Mouse (Mus musculus) forebrain, embryonic 15.5 days (tissue): Measurements from ENCODE around the gene Cfap65. TPM values are rescaled to one million over a fixed set of nuclear protein-coding genes. Genes with fewer than 3 reads are reported as not detected.

Source experiments
- ATAC-seq: fragments of 200-750 bp; cut with Nextera tagmentation; replicated peaks from 2 replicates; pipeline ENCODE4 v1.8.0; 2017; ENCODE audit warnings: mild to moderate bottlenecking, moderate TSS enrichment, moderate library complexity
- H3K27ac ChIP-seq: fragments of 300-500 bp; sonication (generic); replicated peaks from 2 replicates; pipeline ENCODE4 v1.5.1; 2015; ENCODE audit warnings: mild to moderate bottlenecking, inconsistent platforms
- H3K27me3 ChIP-seq: fragments of 300-500 bp; sonication (generic); 2 replicates; pipeline ENCODE4 v1.6.1; 2015; ENCODE audit warnings: inconsistent platforms
- H3K36me3 ChIP-seq: fragments of 300-500 bp; sonication (generic); 2 replicates; pipeline ENCODE4 v1.6.1; 2015; ENCODE audit warnings: mild to moderate bottlenecking, inconsistent platforms
- H3K4me1 ChIP-seq: fragments of 300-500 bp; sonication (generic); 2 replicates; pipeline ENCODE4 v1.6.1; 2015; ENCODE audit warnings: inconsistent platforms
- H3K4me2 ChIP-seq: fragments of 300-500 bp; sonication (generic); replicated peaks from 2 replicates; pipeline ENCODE4 v1.6.1; 2015; ENCODE audit warnings: mild to moderate bottlenecking, inconsistent platforms
- H3K4me3 ChIP-seq: fragments of 300-500 bp; sonication (generic); 2 replicates; pipeline ENCODE4 v1.5.1; 2015; ENCODE audit warnings: mild to moderate bottlenecking, inconsistent platforms
- H3K9ac ChIP-seq: fragments of 300-500 bp; sonication (generic); replicated peaks from 2 replicates; pipeline ENCODE4 v1.6.1; 2015; ENCODE audit warnings: mild to moderate bottlenecking, inconsistent platforms
- H3K9me3 ChIP-seq: fragments of 300-500 bp; sonication (generic); 2 replicates; pipeline ENCODE4 v1.6.1; 2016; ENCODE audit warnings: inconsistent platforms
- WGBS: fragments of 180-500 bp; shearing (Covaris S2); methylation state at CpG from one replicate; pipeline ENCODE4 v1.1.7; 2015; ENCODE audit warnings: mixed read lengths; 5-methylcytosine and 5-hydroxymethylcytosine counted together
- polyA plus RNA-seq: library from polyadenylated mRNA; unstranded; fragments of >200 nt; fragmentation: Nextera tagmentation; extraction: Ambion mirVana; gene quantifications from 2 replicates; pipeline ENCODE4 v1.2.1, GENCODE M21; 2015

Cfap65 gene
- polyA plus RNA-seq, 1 experiment from 2014 or later = 0.67 TPM

DNA sequence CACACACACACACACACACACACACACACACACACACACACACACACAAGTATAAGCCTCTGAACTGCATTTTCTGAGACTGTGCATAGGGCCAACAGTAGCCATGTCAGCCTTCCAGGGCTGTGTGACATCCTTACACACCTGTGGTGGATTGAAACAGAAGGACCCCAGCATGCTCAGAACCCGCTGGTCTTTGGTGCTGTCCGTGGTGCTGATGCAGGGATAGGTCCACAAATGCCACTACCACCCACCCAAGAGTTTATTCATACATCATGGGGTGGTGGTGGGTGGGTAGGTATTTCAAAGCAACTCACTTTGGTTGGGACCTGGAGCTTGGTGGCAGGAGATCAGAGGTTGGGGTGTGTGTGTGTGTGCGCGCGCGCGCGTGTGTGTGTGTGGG is 43.9 kb downstream of the Cfap65 start:
- no peak overlapping the region for H3K9ac ChIP-seq
- peaks cover 92% of the 10 kb centered on the region for H3K27me3 ChIP-seq
- H3K4me3 ChIP-seq = no peak overlapping the region
- ATAC-seq = no peak
- no peaks in the 10 kb centered on the region for H3K9me3 ChIP-seq
- H3K36me3 ChIP-seq = no peaks in the 10 kb centered on the region
- WGBS = 2% methylated on average over 2 of the region's 8 CpGs
- peaks cover 14% of the 10 kb centered on the region for H3K4me1 ChIP-seq
- no peak overlapping the region for H3K27ac ChIP-seq
- H3K4me2 ChIP-seq = no peak overlapping the region

DNA sequence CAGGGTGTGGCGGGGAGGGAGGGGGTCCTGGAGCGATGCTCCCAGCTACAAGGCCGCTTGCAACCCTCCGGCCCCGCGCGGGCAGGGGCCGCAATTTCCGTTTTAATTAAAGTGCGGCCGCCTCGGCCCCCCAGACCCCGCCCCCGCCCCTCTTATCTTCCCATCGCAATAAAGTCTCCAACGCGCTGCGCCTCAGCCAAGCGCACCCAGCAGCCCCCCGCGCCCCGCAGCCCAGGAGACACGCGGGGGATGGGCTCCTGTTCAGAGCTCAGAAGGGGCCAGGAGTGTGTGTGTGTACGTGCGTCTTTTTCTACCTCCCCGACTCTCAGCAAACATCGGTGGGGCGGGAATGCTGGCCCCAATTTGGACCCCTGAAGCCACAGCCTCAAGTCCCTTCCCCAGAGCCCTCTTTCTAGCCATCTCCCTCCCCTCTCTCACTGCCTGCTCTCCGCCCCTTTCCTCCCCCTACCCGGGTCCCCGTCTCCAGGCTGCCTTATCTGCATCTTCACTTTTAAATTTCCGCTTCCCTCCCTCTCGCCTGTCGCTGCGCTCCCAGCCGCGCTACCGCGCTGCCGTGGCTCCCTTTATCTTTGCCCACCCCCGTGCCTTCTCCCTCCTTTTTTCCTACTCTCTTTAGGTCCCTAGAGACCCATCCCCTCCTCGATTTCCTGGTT is 49.9 kb downstream of the Cfap65 start, which contains the start of gene Fev:
Gene Fev, minus strand, starts transcription at position 51 of the 674 bp plus-strand sequence.
- WGBS = under 1% methylated on average over 43 of the region's 43 CpGs
- Histone ChIP-seq H3K36me3 (no peaks in the 10 kb centered on the region), H3K27ac (no peak within 1 kb of the TSS), H3K27me3 (peaks cover 93% of the 10 kb centered on the region), H3K4me2 (peak within 1 kb of the TSS; percentile 32), H3K4me3 (peak within 1 kb of the TSS; percentile 20), H3K9me3 (no peaks in the 10 kb centered on the region), H3K4me1 (peaks cover 35% of the 10 kb centered on the region), H3K9ac (no peak within 1 kb of the TSS)
- no peak for ATAC-seq

DNA sequence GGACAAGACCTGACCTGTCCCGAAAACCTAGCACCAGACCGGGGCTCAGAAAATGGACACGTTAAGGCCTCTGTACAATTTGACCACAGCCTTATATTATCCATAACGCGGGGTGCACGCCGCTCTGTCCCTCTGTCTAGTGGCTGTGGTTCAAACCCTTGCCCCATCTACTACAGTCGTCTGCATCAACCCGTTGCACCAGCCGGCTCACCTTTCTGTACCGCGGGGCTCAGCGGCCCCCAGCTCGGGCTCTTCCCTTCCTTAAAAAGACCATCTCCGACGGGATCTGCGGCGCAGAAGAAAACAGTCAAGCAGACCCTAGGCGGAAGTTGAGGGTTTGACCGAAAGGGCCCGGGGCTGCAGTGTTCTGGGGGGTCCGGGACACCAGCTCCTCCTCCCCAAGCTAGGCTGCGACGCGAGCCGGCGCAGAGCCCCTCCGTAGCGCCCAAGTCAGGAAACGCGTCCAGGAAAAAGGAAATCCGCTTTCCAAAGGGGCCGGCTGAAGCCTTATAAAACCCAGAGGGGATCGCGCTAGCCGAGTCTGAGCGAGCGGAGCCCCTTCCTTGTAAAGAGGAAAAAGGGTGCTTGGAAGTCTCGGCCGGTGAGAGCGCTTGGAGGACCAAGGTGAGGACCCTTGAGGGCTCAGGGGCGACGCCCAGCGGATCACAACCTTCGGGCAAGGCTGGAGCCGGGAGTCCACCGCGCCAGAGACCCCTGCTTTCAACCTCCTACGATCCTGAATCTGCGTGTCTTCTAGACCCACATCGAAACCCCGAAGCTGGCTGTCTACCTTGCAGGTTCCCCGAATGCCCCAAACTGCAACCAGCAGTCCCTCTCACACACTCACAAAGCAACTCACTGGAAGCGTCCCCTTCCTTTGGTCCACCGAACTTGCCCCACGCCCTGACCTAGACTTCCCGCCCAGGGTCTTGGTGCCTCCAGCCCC is 50.9 kb downstream of the Cfap65 start:
- Histone ChIP-seq H3K27me3 (peaks cover 90% of the 10 kb centered on the region), H3K36me3 (no peaks in the 10 kb centered on the region), H3K4me1 (peaks cover 35% of the 10 kb centered on the region), H3K9ac (no peak overlapping the region), H3K4me2 (peak overlapping the region; percentile 32), H3K9me3 (no peaks in the 10 kb centered on the region), H3K27ac (no peak overlapping the region), H3K4me3 (peak overlapping the region; percentile 20)
- ATAC-seq = no peak
- under 1% methylated on average over 57 of the region's 57 CpGs for WGBS

DNA sequence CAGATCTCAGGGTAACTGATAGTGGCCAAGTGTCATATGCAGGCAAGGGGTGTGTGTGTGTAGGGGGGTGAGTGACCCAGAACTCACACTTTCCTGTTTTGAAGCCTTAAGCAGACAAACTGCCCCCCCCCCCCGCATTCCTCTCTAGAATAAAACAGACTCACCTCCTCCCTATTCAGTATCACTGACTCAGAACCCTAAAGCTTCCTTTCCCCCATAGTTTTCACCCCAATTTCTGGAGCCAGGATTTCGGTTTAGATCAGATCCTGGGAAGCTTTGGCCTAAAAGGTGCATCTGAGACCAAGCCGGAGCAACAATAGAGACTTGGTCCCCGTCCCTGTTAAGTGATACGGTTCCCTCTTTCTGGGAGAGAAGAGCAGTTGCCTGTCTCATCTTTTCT is 52.0 kb downstream of the Cfap65 start:
- ATAC-seq = no peak
- Histone ChIP-seq H3K27ac (no peak overlapping the region), H3K4me1 (peaks cover 35% of the 10 kb centered on the region), H3K9ac (no peak overlapping the region), H3K27me3 (peaks cover 91% of the 10 kb centered on the region), H3K4me3 (no peak overlapping the region), H3K4me2 (no peak overlapping the region), H3K36me3 (no peaks in the 10 kb centered on the region), H3K9me3 (no peaks in the 10 kb centered on the region)
- WGBS = 3% methylated on average over 5 of the region's 5 CpGs

DNA sequence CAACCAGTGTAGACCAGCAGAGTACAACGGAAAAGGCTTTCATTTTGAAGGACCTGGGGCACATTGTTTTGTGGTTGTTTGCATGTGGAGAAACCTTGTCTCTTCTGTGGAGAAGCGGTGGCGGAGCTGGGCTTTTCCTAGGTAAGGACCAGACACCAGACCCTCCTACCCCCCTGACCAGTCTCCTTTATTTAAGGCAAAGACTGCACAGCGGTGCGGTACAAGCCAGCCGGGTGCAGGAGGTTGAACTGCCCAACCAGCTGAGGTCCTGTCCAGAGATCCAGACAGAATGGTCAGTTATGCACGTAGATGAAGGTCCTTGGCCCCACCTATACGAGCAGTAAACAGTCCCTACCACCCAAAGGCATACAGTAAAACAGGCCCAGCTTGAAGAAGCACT is 52.6 kb downstream of the Cfap65 start:
- 1% methylated on average over 8 of the region's 8 CpGs for WGBS
- peaks cover 92% of the 10 kb centered on the region for H3K27me3 ChIP-seq
- no peaks in the 10 kb centered on the region for H3K36me3 ChIP-seq
- no peak overlapping the region for H3K9ac ChIP-seq
- H3K4me3 ChIP-seq = no peak overlapping the region
- H3K9me3 ChIP-seq = no peaks in the 10 kb centered on the region
- no peak overlapping the region for H3K27ac ChIP-seq
- 0 out of 2 replicates have a peak overlapping the region, but pooled peaks have one; percentile 70 for H3K4me2 ChIP-seq
- ATAC-seq = no peak
- H3K4me1 ChIP-seq = peaks cover 35% of the 10 kb centered on the region

DNA sequence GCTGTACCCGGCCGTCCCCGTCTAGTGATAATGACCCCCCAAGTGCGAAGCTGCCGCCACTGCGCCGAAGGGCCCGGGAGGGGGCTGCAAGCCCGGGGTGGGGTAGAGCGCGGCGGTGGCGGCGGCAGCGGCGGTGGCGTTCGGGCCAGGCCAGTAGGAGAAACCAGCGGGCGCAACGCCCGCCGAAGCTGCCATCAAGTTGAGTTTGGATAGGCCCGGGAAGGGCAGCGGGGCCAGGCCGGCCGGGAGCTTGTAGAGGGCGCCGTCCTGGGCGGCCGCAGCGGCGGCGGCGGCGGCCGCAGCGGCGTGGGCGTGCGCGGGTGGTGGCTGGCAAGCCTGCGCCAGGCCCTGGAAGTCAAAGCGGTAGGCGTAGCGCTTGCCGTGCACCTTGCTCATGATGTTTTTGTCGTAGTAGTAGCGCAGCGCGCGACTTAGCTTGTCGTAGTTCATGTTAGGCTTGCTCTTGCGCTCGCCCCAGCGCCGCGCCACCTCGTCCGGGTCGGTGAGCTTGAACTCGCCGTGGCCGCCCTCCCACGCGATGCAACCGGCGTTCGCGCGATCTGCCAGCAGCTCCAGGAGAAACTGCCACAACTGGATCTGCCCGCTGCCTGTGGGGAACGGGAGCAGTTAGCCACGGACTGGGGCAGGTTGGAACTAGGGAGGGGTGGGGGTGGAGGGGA is 53.2 kb downstream of the Cfap65 start:
- peaks cover 86% of the 10 kb centered on the region for H3K27me3 ChIP-seq
- peak overlapping the region; percentile 18; the same call in 1 of the 2 replicates for H3K9ac ChIP-seq
- WGBS = under 1% methylated on average over 60 of the region's 74 CpGs
- peaks cover 35% of the 10 kb centered on the region for H3K4me1 ChIP-seq
- peak overlapping the region; percentile 37 for H3K4me3 ChIP-seq
- no peaks in the 10 kb centered on the region for H3K9me3 ChIP-seq
- no peaks in the 10 kb centered on the region for H3K36me3 ChIP-seq
- no peak overlapping the region for H3K27ac ChIP-seq
- H3K4me2 ChIP-seq = peak overlapping the region; percentile 70
- 0 out of 2 replicates have a peak, but pooled peaks have one; percentile 14 for ATAC-seq

DNA sequence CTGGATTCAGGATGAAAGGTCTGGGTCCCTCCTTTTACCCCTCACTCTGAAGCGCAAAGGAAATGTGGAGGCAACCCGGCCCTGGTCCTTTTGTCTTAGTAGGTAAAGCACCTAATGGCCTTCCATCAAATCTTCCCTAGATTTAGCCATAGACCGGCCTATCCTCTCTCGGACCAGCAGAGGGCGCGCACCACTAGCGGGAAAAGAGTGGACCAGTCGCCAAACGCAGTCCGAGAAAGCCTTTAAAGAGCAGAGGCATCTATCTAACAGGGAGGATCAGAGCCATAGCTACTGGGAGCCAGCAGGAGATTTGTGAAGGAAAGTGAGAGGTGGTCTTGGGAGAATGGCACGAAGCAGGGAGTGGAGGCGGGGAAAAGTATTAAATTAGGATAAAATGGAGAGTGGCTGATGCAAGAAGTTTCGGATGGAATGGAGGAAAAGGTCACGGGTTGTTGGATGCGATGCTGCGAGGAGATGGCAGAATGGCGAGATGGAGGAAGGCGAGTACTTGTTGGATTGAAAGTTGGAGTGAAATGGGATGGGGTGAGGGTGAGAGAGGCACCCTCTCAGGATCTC is 54.5 kb downstream of the Cfap65 start:
- 2% methylated on average over 18 of the region's 18 CpGs for WGBS
- H3K9ac ChIP-seq = no peak overlapping the region
- no peak overlapping the region for H3K4me2 ChIP-seq
- peaks cover 35% of the 10 kb centered on the region for H3K4me1 ChIP-seq
- H3K36me3 ChIP-seq = no peaks in the 10 kb centered on the region
- no peak overlapping the region for H3K4me3 ChIP-seq
- no peak overlapping the region for H3K27ac ChIP-seq
- H3K27me3 ChIP-seq = peaks cover 77% of the 10 kb centered on the region
- ATAC-seq = peak; percentile 62
- H3K9me3 ChIP-seq = no peaks in the 10 kb centered on the region

DNA sequence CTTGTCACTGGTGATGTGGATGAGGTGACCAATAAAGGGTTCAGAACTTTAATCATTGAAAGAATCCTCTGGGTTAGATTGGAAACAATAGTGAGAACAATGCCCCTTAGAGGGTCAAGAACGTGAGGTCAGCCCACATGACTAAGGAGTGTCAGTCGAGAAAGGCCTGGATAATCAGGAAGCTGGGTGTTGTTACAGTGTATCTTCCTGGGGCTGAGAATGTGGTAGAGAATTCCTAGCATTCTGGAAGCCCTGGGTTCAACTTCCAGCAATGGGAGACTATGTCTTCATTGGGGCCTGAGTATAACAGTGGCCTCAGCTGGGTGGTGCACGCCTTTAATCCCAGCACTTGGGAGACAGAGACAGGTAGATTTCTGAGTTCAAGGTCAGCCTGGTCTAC is 58.2 kb downstream of the Cfap65 start:
- Histone ChIP-seq H3K4me3 (no peak overlapping the region), H3K9ac (no peak overlapping the region), H3K27me3 (peaks cover 40% of the 10 kb centered on the region), H3K27ac (no peak overlapping the region), H3K9me3 (no peaks in the 10 kb centered on the region), H3K4me1 (peaks cover 12% of the 10 kb centered on the region), H3K4me2 (no peak overlapping the region), H3K36me3 (no peaks in the 10 kb centered on the region)
- ATAC-seq = no peak
- 47% methylated on average over 3 of the region's 3 CpGs for WGBS

DNA sequence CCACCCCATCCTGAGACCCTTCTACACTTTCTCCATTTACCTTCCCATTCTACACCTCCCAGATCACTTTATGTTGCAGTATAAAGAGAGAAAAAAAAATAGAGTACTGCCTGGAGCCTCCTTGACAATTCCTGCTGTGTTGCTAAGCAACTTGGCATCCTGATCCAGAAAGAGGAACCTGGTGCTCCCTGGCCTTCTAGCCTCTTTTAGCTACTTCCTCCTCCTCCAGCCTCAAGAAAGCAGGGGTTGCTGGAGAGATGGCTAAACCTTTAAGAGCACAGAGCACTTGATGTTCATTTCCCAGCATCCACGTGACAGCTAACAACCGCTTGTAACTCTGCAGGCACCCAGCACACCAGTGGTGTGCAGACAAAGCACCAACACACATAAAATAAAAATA is 63.2 kb downstream of the Cfap65 start:
- no peak overlapping the region for H3K4me2 ChIP-seq
- ATAC-seq = no peak
- no peaks in the 10 kb centered on the region for H3K9me3 ChIP-seq
- WGBS = 60% methylated on average over 2 of the region's 2 CpGs
- H3K27ac ChIP-seq = no peak overlapping the region
- no peak overlapping the region for H3K4me3 ChIP-seq
- no peak overlapping the region for H3K9ac ChIP-seq
- H3K27me3 ChIP-seq = peaks cover 8% of the 10 kb centered on the region
- H3K36me3 ChIP-seq = no peaks in the 10 kb centered on the region
- no peaks in the 10 kb centered on the region for H3K4me1 ChIP-seq

DNA sequence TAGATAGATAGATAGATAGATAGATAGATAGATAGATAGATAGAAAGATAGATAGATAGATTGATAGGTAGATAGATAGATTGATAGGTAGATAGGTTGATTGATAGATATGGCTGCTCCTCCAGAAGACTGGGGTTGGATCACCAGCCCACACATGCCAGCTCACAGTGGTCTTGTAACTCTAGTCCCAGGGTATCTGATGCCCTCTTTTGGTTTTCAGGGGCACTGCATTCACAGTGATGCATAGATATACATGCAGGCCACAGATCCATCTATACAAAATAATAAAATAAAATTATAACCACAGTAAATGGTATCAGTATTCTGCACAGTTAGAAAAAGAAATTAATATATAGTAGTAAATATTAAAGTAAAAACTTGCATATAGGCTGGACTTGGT is 73.6 kb downstream of the Cfap65 start:
- Histone ChIP-seq H3K9ac (no peak overlapping the region), H3K9me3 (no peaks in the 10 kb centered on the region), H3K4me2 (no peak overlapping the region), H3K36me3 (no peaks in the 10 kb centered on the region), H3K27me3 (peaks cover 13% of the 10 kb centered on the region), H3K27ac (no peak overlapping the region), H3K4me3 (no peak overlapping the region), H3K4me1 (peaks cover 24% of the 10 kb centered on the region)
- ATAC-seq = no peak

DNA sequence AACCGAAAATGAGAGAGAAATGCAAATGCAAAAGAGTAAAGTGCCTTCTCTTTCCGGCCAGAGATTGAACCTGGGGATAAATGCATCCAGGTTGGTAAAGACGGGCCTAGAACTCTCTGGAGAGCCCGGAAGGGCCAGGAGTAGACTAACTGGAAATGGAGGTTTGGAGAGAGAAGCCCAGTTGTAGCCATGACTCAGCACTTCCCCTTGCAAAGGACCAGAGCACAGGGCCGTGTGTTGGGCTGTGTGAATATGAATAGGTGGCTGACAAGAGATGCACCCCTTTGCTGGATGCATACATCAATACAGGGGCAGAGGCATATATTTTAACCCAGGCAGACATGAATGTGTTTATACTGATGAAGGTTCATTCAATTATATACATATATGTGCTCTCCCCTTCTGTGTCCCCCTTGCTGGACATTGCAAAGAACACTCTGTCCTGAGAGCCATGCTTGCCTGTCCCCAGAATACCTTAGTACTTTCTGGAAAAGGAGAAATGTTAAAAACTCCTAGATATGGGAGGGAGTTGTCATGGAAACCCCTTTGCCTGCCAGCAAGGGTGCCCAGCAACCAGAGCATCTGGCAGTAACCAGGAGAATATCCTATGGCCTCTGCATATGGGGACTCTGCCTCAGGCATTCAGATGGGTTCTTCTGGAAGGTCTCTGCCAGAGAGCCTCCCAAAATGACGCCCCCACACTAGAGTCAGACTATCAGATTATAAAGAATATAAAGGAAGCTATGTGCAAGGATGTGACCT is 76.0 kb downstream of the Cfap65 start:
- H3K27ac ChIP-seq = no peak overlapping the region
- peak overlapping the region; percentile 89; the same call in 1 of the 2 replicates for H3K4me2 ChIP-seq
- peaks cover 19% of the 10 kb centered on the region for H3K27me3 ChIP-seq
- ATAC-seq = no peak
- H3K36me3 ChIP-seq = no peaks in the 10 kb centered on the region
- WGBS = 42% methylated on average over 6 of the region's 6 CpGs
- H3K4me1 ChIP-seq = peaks cover 44% of the 10 kb centered on the region
- no peaks in the 10 kb centered on the region for H3K9me3 ChIP-seq
- no peak overlapping the region for H3K4me3 ChIP-seq
- H3K9ac ChIP-seq = no peak overlapping the region
